Mouse (Mus musculus): ENCODE results near the gene Brd3os.

The Brd3os gene

GRCm38 (mm10) chr2:27469292-27469990 is 27.3 kb downstream of the Brd3os start:
- no peak for DNase-seq

- DNase-seq = no peak
Observed at GRCm38 (mm10) chr2:27469991-27470355, 27.8 kb downstream of the Brd3os start.

GRCm38 (mm10) chr2:27470535-27470934 is 28.4 kb downstream of the Brd3os start:
- DNase-seq = no peak

- DNase-seq = no peak
Observed at GRCm38 (mm10) chr2:27471170-27471584, 29.1 kb downstream of the Brd3os start.

- peak; percentile 57 for DNase-seq
Observed at GRCm38 (mm10) chr2:27473061-27473765, 31.1 kb downstream of the Brd3os start.

- DNase-seq = no peak
Observed at GRCm38 (mm10) chr2:27473911-27474310, 31.8 kb downstream of the Brd3os start.

- DNase-seq = peak; percentile 54
Observed at GRCm38 (mm10) chr2:27474621-27475484, 32.7 kb downstream of the Brd3os start.

GRCm38 (mm10) chr2:27475495-27476302 is 33.6 kb downstream of the Brd3os start:
- DNase-seq = peak; percentile 92

GRCm38 (mm10) chr2:27476303-27477192 is 34.4 kb downstream of the Brd3os start:
- DNase-seq = no peak

- DNase-seq = no peak
Observed at GRCm38 (mm10) chr2:27479821-27480220, 37.7 kb downstream of the Brd3os start.

GRCm38 (mm10) chr2:27480367-27480766 is 38.2 kb downstream of the Brd3os start:
- DNase-seq = peak; percentile 39

GRCm38 (mm10) chr2:27482265-27482861 is 40.2 kb downstream of the Brd3os start:
- no peak for DNase-seq

GRCm38 (mm10) chr2:27486725-27487124 is 44.6 kb downstream of the Brd3os start:
- DNase-seq = no peak

GRCm38 (mm10) chr2:27487336-27488049 is 45.4 kb downstream of the Brd3os start:
- DNase-seq = no peak

GRCm38 (mm10) chr2:27488362-27488761 is 46.2 kb downstream of the Brd3os start:
- DNase-seq = no peak

- no peak for DNase-seq
Observed at GRCm38 (mm10) chr2:27490939-27491338, 48.8 kb downstream of the Brd3os start.
